Mouse (Mus musculus) midbrain, embryonic 16.5 days (tissue): ENCODE results near the gene Plekha6. TPM values are rescaled to one million over a fixed set of nuclear protein-coding genes. Genes with fewer than 3 reads are reported as not detected.

Experiments used
- ATAC-seq: fragments of 200-750 bp; cut with Nextera tagmentation; 2 replicates; pipeline ENCODE4 v1.8.0; 2017; ENCODE audit warnings: moderate TSS enrichment
- H3K27ac ChIP-seq: fragments of 300-500 bp; sonication (generic); 2 replicates; pipeline ENCODE4 v1.5.1; 2014; ENCODE audit warnings: mild to moderate bottlenecking, low read length, mixed read lengths
- H3K27me3 ChIP-seq: fragments of 300-500 bp; sonication (generic); 2 replicates; pipeline ENCODE4 v1.6.1; 2014; ENCODE audit warnings: low read depth, low read length, mixed read lengths; ENCODE audit not compliant: control insufficient read depth, insufficient read depth
- H3K36me3 ChIP-seq: fragments of 300-500 bp; sonication (generic); 2 replicates; pipeline ENCODE4 v1.6.1; 2014; ENCODE audit warnings: mild to moderate bottlenecking, low read length, moderate library complexity, mixed read lengths; ENCODE audit not compliant: control insufficient read depth, insufficient read depth
- H3K4me1 ChIP-seq: fragments of 300-500 bp; sonication (generic); 2 replicates; pipeline ENCODE4 v1.6.1; 2014; ENCODE audit warnings: mild to moderate bottlenecking, low read length, mixed read lengths; ENCODE audit not compliant: control insufficient read depth, insufficient read depth
- H3K4me2 ChIP-seq: fragments of 300-500 bp; sonication (generic); 2 replicates; pipeline ENCODE4 v1.6.1; 2014; ENCODE audit warnings: mild to moderate bottlenecking, low read length, mixed read lengths
- H3K4me3 ChIP-seq: fragments of 300-500 bp; sonication (generic); 2 replicates; pipeline ENCODE4 v1.5.1; 2014; ENCODE audit warnings: low read depth, mild to moderate bottlenecking, low read length, moderate library complexity, mixed read lengths
- H3K9ac ChIP-seq: fragments of 300-500 bp; sonication (generic); 2 replicates; pipeline ENCODE4 v1.6.1; 2014; ENCODE audit warnings: low read depth, low read length, mixed read lengths
- H3K9me3 ChIP-seq: fragments of 300-500 bp; sonication (generic); replicated peaks from 2 replicates; pipeline ENCODE4 v1.6.1; 2014; ENCODE audit warnings: mild to moderate bottlenecking, low read length, mixed read lengths; ENCODE audit not compliant: control insufficient read depth, poor library complexity, severe bottlenecking
- WGBS: fragments of 180-500 bp; shearing (Covaris S2); extraction: QIAGEN DNeasy Blood & Tissue Kit; methylation state at CpG from one replicate; pipeline ENCODE4 v1.1.7; 2014; 5-methylcytosine and 5-hydroxymethylcytosine counted together
- polyA plus RNA-seq: library from polyadenylated mRNA; unstranded; fragments of >200 nt; fragmentation: Nextera tagmentation; extraction: Ambion mirVana; gene quantifications from 2 replicates; pipeline ENCODE4 v1.2.1, GENCODE M21; 2015

Plekha6 gene
- polyA plus RNA-seq, 1 experiment from 2014 or later = 17.3 TPM

- Histone ChIP-seq H3K9ac (no peak overlapping the region), H3K27me3 (no peaks in the 10 kb centered on the region), H3K4me2 (no peak overlapping the region), H3K9me3 (no peaks in the 10 kb centered on the region), H3K27ac (no peak overlapping the region), H3K36me3 (no peaks in the 10 kb centered on the region), H3K4me1 (no peaks in the 10 kb centered on the region), H3K4me3 (no peak overlapping the region)
- ATAC-seq = no peak
- WGBS = 73% methylated on average over 3 of the region's 3 CpGs
Measured at GRCm38 (mm10) chr1:133347226-133347625, 183.2 kb downstream of the Plekha6 start.

GRCm38 (mm10) chr1:133347693-133348520 is 183.9 kb downstream of the Plekha6 start:
- H3K9me3 ChIP-seq = no peaks in the 10 kb centered on the region
- no peaks in the 10 kb centered on the region for H3K36me3 ChIP-seq
- ATAC-seq = no peak
- H3K27ac ChIP-seq = no peak overlapping the region
- no peak overlapping the region for H3K9ac ChIP-seq
- no peaks in the 10 kb centered on the region for H3K4me1 ChIP-seq
- no peak overlapping the region for H3K4me2 ChIP-seq
- WGBS = 78% methylated on average over 11 of the region's 11 CpGs
- H3K4me3 ChIP-seq = no peak overlapping the region
- H3K27me3 ChIP-seq = no peaks in the 10 kb centered on the region

GRCm38 (mm10) chr1:133350210-133350609 is 186.2 kb downstream of the Plekha6 start, which contains the start of gene Ren1:
Gene Ren1 (plus strand): TSS chr1:133350510.
- no peak for ATAC-seq
- Histone ChIP-seq H3K4me3 (no peak within 1 kb of the TSS), H3K4me1 (no peaks in the 10 kb centered on the region), H3K27me3 (no peaks in the 10 kb centered on the region), H3K4me2 (no peak within 1 kb of the TSS), H3K27ac (0 out of 2 replicates have a peak within 1 kb of the TSS, but pooled peaks have one; percentile 3), H3K36me3 (no peaks in the 10 kb centered on the region), H3K9me3 (no peaks in the 10 kb centered on the region), H3K9ac (no peak within 1 kb of the TSS)
- 100% methylated on average over 1 of the region's 1 CpGs for WGBS

- Histone ChIP-seq H3K27ac (0 out of 2 replicates have a peak overlapping the region, but pooled peaks have one; percentile 5), H3K9me3 (no peaks in the 10 kb centered on the region), H3K4me2 (no peak overlapping the region), H3K4me3 (no peak overlapping the region), H3K36me3 (no peaks in the 10 kb centered on the region), H3K9ac (no peak overlapping the region), H3K27me3 (no peaks in the 10 kb centered on the region), H3K4me1 (no peaks in the 10 kb centered on the region)
- ATAC-seq = peak; percentile 39; the same call in 1 of the 2 replicates
- WGBS = 26% methylated on average over 9 of the region's 9 CpGs
Measured at GRCm38 (mm10) chr1:133351762-133352161, 187.8 kb downstream of the Plekha6 start.

Other genes with a start within 250 kb of the Plekha6 start
- gene Mdm4, start 133.6 kb upstream of the Plekha6 start, polyA plus RNA-seq = 35.4 and 40.8 TPM in 2 replicates
- gene Pik3c2b, start 118.5 kb upstream of the Plekha6 start, polyA plus RNA-seq = 12.3 and 14.0 TPM in 2 replicates
- 27.7 and 30.7 TPM in 2 replicates for gene Ppp1r15b, start 33.1 kb upstream of the Plekha6 start, polyA plus RNA-seq
- not detected in 2 replicates for gene Golt1a, start 145.6 kb downstream of the Plekha6 start, polyA plus RNA-seq
- gene Kiss1, start 157.7 kb downstream of the Plekha6 start, polyA plus RNA-seq = not detected in 2 replicates
- gene Ren1, start 186.3 kb downstream of the Plekha6 start, polyA plus RNA-seq = 0.35 TPM in 1 of 2 replicates, not detected in the other
- 24.6 and 26.5 TPM in 2 replicates for gene Etnk2, start 199.4 kb downstream of the Plekha6 start, polyA plus RNA-seq